Mouse (Mus musculus) heart, embryonic 13.5 days (tissue): ENCODE results near the gene Kmt2e. TPM values are rescaled to one million over a fixed set of nuclear protein-coding genes. Genes with fewer than 3 reads are reported as not detected.
A peak's percentile ranks its signal among the peaks of the same experiment; 100 is the strongest.

Experiments
- ATAC-seq: fragments of 200-750 bp; cut with Nextera tagmentation; 2 replicates; pipeline ENCODE4 v1.8.0; 2017; ENCODE audit warnings: moderate TSS enrichment; ENCODE audit not compliant: insufficient number of reproducible peaks, low FRiP score, low TSS enrichment; ENCODE audit errors: extremely low read depth
- H3K27ac ChIP-seq: fragments of 300-500 bp; sonication (generic); replicated peaks from 2 replicates; pipeline ENCODE4 v1.5.1; 2015; ENCODE audit warnings: moderate library complexity, mild to moderate bottlenecking, inconsistent platforms
- H3K27me3 ChIP-seq: fragments of 300-500 bp; sonication (generic); replicated peaks from 2 replicates; pipeline ENCODE4 v1.6.1; 2015; ENCODE audit warnings: mild to moderate bottlenecking, inconsistent platforms
- H3K36me3 ChIP-seq: fragments of 300-500 bp; sonication (generic); 2 replicates; pipeline ENCODE4 v1.6.1; 2015; ENCODE audit warnings: mild to moderate bottlenecking, inconsistent platforms
- H3K4me1 ChIP-seq: fragments of 300-500 bp; sonication (generic); 2 replicates; pipeline ENCODE4 v1.6.1; 2015; ENCODE audit warnings: inconsistent platforms
- H3K4me2 ChIP-seq: fragments of 300-500 bp; sonication (generic); 2 replicates; pipeline ENCODE4 v1.6.1; 2015; ENCODE audit warnings: inconsistent platforms, mild to moderate bottlenecking, moderate library complexity
- H3K4me3 ChIP-seq: fragments of 300-500 bp; sonication (generic); 2 replicates; pipeline ENCODE4 v1.5.1; 2015; ENCODE audit warnings: moderate library complexity, mild to moderate bottlenecking, inconsistent platforms
- H3K9ac ChIP-seq: fragments of 300-500 bp; sonication (generic); 2 replicates; pipeline ENCODE4 v1.6.1; 2015; ENCODE audit warnings: inconsistent platforms, mild to moderate bottlenecking, moderate library complexity
- H3K9me3 ChIP-seq: fragments of 300-500 bp; sonication (generic); 2 replicates; pipeline ENCODE4 v1.6.1; 2016; ENCODE audit warnings: inconsistent platforms
- WGBS: fragments of 180-500 bp; shearing (Covaris S2); methylation state at CpG from one replicate; pipeline ENCODE4 v1.1.7; 2015; ENCODE audit warnings: mixed read lengths; 5-methylcytosine and 5-hydroxymethylcytosine counted together
- polyA plus RNA-seq: library from polyadenylated mRNA; unstranded; fragments of >200 nt; fragmentation: Nextera tagmentation; extraction: Ambion mirVana; gene quantifications from 2 replicates; pipeline ENCODE4 v1.2.1, GENCODE M21; 2015

Gene Kmt2e
- polyA plus RNA-seq: 61.7 and 64.4 TPM in 2 replicates

DNA sequence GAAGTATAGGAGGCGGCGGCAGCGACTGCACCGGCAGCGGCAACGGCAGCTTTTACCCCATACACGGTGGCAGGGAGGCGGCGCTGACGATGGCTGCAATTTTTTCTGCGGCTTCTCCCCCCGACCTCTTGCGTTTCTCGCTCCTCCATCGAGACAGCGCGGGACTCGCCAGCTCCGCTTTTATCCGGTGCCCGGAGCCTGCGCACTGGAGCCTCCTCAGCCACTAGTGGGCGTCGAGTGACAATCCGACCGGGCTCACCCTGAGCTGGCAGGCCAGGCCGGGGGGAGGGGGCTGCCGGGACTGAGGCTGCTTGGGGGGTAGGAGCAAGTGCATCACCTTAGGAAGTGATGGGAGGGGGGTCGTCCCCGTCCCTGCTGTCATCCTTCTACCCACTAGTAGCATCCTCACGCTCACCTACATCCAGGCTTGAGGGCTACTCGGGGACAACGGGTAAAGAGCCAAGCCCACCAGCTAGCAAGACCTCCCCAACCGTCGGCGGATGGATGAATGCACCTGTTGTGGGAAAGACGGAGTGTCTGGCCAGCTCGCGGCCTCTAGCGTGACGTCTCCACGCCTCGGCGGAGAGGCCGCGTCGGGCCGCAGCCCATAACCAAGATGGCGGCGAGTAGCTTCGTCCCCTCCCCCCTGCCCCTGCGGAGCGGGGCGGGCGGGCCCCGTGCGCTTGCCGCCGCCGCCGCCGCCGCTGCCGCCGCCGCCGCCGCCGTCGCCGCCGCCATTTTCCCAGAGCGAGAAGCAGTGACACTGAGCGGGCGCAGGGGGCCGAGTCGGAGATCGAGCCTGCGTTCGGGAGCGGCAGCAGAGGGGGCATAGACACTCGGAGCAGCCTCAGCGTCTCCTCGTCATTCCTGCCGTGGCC is at the start of gene Kmt2e:
TSS of gene Kmt2e (plus strand) at position 722 of the 878 bp plus-strand sequence.
- peak; percentile 70 for ATAC-seq
- Histone ChIP-seq H3K9me3 (no peaks in the 10 kb centered on the region), H3K27ac (peak within 1 kb of the TSS; percentile 100), H3K36me3 (no peaks in the 10 kb centered on the region), H3K4me2 (peak within 1 kb of the TSS; percentile 87), H3K4me1 (peaks cover 38% of the 10 kb centered on the region), H3K9ac (peak within 1 kb of the TSS; percentile 100), H3K4me3 (peak within 1 kb of the TSS; percentile 100), H3K27me3 (no peaks in the 10 kb centered on the region)
- WGBS: under 1% methylated on average over 67 of the region's 85 CpGs

DNA sequence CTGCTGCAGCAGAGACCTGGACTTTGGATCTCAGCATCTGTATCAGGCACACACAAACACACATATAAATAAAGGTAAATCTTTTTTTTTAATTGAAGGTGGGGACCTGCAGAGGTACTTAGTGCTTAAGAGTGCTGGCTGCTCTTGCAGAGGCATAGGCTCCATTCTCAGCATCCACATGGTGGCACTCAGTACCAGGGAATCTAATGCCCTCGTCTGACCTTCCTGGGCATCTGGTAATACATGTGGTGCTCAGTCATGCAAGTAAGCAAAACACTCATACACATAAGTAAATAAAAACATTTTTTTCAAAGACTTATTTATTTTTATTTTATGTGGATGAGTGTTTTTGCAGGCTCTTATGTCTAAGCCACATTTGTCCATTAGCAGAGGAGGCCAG is 49.1 kb upstream of the Kmt2e start:
- Histone ChIP-seq H3K9me3 (no peaks in the 10 kb centered on the region), H3K4me1 (peaks cover 27% of the 10 kb centered on the region), H3K9ac (no peak overlapping the region), H3K4me2 (no peak overlapping the region), H3K27ac (no peak overlapping the region), H3K4me3 (no peak overlapping the region), H3K27me3 (no peaks in the 10 kb centered on the region), H3K36me3 (no peaks in the 10 kb centered on the region)
- no peak for ATAC-seq
- WGBS: 64% methylated on average over 1 of the region's 1 CpGs

DNA sequence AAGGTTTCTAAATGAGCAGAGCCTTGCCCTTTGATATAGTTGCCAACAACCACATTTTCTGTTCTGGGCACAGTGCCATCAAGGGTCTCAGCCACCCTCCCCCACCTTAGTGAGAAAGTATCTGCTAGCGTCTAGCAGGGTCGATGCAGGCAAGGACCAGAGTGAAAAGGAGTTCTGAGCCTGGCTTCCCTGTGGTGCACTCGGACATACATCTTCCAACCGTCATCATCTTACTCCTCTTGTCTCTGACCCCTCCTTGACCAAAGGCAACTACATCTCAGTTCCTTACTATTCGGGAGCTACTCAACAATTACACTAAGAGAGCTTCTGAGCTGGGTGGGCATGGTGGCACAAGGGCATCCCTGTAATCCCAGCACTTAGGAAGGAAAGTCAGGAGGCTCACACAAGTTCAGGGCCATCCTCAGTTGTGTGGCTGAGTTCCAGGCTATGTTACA is 48.5 kb upstream of the Kmt2e start:
- H3K9ac ChIP-seq: no peak overlapping the region
- no peak for ATAC-seq
- H3K27ac ChIP-seq: no peak overlapping the region
- WGBS: 40% methylated on average over 5 of the region's 5 CpGs
- H3K27me3 ChIP-seq: no peaks in the 10 kb centered on the region
- no peak overlapping the region for H3K4me2 ChIP-seq
- H3K9me3 ChIP-seq: no peaks in the 10 kb centered on the region
- H3K36me3 ChIP-seq: no peaks in the 10 kb centered on the region
- no peak overlapping the region for H3K4me3 ChIP-seq
- H3K4me1 ChIP-seq: peaks cover 27% of the 10 kb centered on the region

DNA sequence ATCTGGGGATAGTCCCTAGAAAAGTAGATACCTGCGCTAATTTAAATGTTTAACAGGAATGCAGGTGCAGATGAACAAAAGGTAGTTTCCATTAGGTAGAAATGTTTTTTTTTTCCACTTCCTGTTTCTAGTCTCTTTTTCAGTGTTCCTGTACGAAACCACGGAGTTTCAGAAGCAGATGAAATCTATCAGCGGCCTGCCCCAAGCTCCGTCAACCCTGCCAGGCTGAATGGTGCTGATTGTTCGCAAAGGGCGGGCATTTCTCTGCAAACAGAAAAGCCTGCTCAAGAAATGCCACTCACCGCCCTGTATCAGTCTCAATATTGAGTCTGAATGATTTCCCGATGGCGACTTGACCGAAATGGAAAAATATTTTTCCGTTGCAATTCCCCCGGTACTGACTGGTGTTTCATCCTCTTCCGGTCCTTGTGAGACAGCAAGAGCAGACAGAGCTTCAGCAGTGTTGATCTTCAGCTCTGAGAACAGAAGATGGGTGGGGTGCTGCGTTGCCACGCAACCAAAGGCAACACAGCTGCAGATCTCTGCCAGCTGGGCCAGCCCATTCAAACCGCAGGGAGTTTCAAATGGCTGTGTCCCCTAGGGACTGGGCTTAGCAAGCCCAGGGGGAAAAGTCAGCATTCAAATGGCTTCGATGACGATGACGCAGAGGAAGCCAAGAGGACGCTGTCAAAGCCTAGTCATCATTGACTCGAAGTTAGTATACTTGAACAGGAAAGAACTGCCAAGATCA is 47.5 kb upstream of the Kmt2e start:
- H3K27ac ChIP-seq: peak overlapping the region; percentile 82
- 3% methylated on average over 22 of the region's 22 CpGs for WGBS
- no peaks in the 10 kb centered on the region for H3K36me3 ChIP-seq
- peak overlapping the region; percentile 71 for H3K9ac ChIP-seq
- peak overlapping the region; percentile 52 for H3K4me3 ChIP-seq
- H3K4me1 ChIP-seq: peaks cover 27% of the 10 kb centered on the region
- H3K4me2 ChIP-seq: peak overlapping the region; percentile 80
- peak; percentile 76; the same call in 1 of the 2 replicates for ATAC-seq
- H3K9me3 ChIP-seq: no peaks in the 10 kb centered on the region
- no peaks in the 10 kb centered on the region for H3K27me3 ChIP-seq

DNA sequence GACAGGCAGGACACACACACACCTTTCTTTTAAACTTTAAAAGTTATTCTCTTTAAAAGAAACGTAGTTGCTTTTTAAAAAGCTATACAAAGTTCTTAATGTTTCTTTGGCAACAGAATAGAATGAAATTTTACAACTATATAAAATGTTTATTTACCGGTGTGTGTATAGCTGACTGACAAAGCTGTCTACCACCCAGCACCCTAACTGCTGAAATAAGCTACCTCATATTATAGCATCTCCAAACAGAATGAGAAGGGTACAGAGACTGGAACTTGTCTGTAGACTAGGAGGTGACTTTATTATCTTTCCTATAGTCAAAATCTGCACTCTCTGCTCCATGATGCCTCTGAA is 47.0 kb upstream of the Kmt2e start:
- H3K27me3 ChIP-seq: no peaks in the 10 kb centered on the region
- no peak for ATAC-seq
- no peaks in the 10 kb centered on the region for H3K36me3 ChIP-seq
- H3K27ac ChIP-seq: no peak overlapping the region
- H3K4me3 ChIP-seq: peak overlapping the region; percentile 52; the same call in 1 of the 2 replicates
- peaks cover 27% of the 10 kb centered on the region for H3K4me1 ChIP-seq
- H3K9me3 ChIP-seq: no peaks in the 10 kb centered on the region
- peak overlapping the region; percentile 80 for H3K4me2 ChIP-seq
- WGBS: 50% methylated on average over 2 of the region's 2 CpGs
- no peak overlapping the region for H3K9ac ChIP-seq

DNA sequence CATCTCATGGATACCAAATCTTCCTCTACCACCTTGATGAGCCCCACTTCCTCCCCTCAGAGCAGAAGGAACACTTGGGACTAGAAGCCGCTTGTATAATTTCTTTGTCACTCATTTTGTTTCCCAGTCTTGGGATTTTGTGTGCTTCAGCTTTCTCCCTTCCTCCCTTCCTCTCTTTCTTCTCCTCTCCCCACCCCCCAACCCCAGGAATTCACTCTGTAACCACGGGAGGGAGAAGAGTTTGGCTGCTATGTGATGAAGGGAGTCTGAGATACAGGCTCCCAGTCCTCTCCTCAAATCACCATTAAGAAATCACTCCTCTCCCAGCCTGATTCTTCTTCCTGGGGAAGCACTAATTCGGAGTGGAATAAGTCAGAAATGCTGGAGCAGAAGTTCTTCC is 46.1 kb upstream of the Kmt2e start:
- H3K9ac ChIP-seq: no peak overlapping the region
- WGBS: 31% methylated on average over 3 of the region's 3 CpGs
- no peak for ATAC-seq
- no peak overlapping the region for H3K4me2 ChIP-seq
- no peaks in the 10 kb centered on the region for H3K36me3 ChIP-seq
- no peaks in the 10 kb centered on the region for H3K9me3 ChIP-seq
- H3K27ac ChIP-seq: no peak overlapping the region
- no peaks in the 10 kb centered on the region for H3K27me3 ChIP-seq
- peaks cover 27% of the 10 kb centered on the region for H3K4me1 ChIP-seq
- no peak overlapping the region for H3K4me3 ChIP-seq

DNA sequence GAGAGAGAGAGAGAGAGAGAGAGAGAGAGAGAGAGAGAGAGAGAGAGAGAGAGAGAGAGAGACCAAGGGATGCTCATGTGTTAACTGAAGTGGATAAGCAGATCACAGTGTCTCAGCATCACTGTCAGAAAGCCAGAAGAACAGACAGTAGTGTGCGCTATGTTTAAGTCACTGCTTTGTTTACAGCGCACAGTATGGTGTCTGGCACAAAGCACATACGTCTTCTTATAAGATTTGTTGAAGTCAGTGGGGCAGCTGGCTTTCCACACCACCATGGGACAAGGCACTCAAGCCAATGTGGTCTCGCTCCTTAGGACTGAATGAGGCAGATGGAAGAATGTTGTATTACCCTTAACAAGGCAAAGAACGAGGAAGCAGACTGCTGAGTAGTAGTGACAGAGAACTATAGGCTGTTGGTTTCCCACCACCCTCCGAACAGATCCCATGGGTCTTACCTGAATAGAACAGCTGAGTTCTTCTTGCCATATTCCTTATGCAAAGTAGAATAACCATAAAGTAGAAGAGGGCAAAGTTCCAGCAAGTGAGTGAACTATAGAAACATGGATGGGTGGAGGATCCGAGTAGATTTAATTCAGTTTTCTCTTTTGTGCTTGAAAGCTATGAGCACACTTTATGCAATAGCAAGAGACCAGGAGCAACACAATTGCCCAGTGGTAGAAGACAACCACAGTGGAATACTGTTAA is 44.5 kb upstream of the Kmt2e start:
- Histone ChIP-seq H3K4me2 (no peak overlapping the region), H3K27me3 (no peaks in the 10 kb centered on the region), H3K4me1 (peaks cover 27% of the 10 kb centered on the region), H3K9me3 (no peaks in the 10 kb centered on the region), H3K27ac (no peak overlapping the region), H3K36me3 (no peaks in the 10 kb centered on the region), H3K9ac (no peak overlapping the region), H3K4me3 (no peak overlapping the region)
- 84% methylated on average over 7 of the region's 7 CpGs for WGBS
- no peak for ATAC-seq

DNA sequence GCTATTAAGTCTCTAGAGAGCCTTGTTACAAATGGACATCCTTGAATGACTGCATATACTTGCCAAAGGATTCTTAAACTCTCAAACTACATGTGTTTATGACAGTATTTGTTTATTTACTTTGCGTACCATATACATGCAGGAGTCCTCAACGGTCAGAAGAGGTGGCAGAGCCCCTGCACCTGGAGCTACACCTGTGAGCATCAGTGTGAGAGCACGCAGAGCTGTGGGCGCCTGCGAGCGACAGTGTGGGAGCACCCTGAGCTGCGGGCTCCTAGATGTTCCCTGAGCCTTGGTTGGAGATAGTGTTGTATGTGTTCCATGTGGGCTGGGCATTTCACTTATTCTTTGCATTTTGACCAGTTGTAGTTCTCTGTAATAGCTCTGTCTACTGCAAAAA is 42.5 kb upstream of the Kmt2e start:
- no peak overlapping the region for H3K4me2 ChIP-seq
- no peak for ATAC-seq
- H3K4me3 ChIP-seq: no peak overlapping the region
- H3K9me3 ChIP-seq: no peaks in the 10 kb centered on the region
- H3K27ac ChIP-seq: no peak overlapping the region
- no peaks in the 10 kb centered on the region for H3K36me3 ChIP-seq
- peaks cover 17% of the 10 kb centered on the region for H3K4me1 ChIP-seq
- 83% methylated on average over 7 of the region's 7 CpGs for WGBS
- H3K27me3 ChIP-seq: no peaks in the 10 kb centered on the region
- no peak overlapping the region for H3K9ac ChIP-seq

DNA sequence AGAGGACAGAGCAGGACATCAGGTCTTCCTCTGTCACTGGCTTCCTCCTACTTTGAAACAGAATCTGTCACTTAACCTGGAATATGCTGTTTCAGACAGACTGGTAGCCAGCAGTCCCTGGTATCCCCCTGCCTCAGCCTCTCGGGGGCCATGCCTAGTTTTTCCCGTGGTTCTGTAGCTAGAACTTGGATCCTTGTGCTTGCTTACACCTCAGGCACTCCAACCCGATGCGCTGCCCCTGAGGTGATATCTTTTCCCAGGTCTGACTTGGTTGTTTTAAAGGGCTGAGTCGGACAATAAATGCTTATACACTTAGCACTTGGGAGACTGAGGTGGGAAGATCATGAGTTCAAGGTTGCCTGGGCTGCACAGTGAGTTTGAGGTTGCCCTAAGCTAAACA is 40.4 kb upstream of the Kmt2e start:
- no peaks in the 10 kb centered on the region for H3K27me3 ChIP-seq
- no peak overlapping the region for H3K4me3 ChIP-seq
- H3K27ac ChIP-seq: no peak overlapping the region
- H3K9me3 ChIP-seq: no peaks in the 10 kb centered on the region
- H3K9ac ChIP-seq: no peak overlapping the region
- H3K4me1 ChIP-seq: no peaks in the 10 kb centered on the region
- ATAC-seq: no peak
- 77% methylated on average over 5 of the region's 5 CpGs for WGBS
- no peaks in the 10 kb centered on the region for H3K36me3 ChIP-seq
- H3K4me2 ChIP-seq: no peak overlapping the region

DNA sequence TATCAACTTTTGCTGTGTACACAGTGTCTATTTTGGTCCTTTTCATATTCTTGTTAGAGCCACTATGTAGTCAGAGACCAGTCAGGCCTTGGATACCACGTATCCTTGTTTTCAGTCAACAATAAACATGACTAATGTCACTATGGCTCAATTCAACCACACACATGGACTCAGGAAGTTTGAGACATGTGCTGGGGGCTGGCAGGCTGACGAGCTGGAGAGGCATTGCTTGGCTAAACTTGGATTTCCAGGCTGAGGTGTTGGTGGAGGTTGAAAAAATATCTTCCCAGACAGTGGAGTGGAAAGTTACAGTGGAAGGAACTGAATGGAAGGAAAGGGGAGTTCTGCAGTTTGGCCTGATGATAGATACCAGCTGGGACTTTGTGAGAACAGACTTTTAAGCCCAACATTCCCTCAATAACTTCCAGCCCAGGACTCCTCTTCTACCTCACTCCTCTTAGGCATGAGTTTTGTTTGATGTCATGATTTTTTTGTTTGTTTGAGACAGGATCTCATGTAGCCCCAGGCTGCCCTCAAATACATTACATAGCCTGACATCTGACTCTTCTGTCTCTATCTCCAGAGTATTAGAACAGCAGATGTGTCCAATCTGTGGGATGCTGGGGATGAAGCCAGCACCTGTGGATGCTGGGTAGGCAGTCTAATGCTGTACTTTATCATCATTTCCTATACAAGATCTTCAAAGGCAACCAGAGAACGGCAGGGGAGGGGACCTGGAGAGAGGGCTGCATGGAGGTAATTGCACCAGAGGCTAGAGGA is 39.7 kb upstream of the Kmt2e start:
- Histone ChIP-seq H3K36me3 (no peaks in the 10 kb centered on the region), H3K27me3 (no peaks in the 10 kb centered on the region), H3K27ac (no peak overlapping the region), H3K4me2 (no peak overlapping the region), H3K4me1 (no peaks in the 10 kb centered on the region), H3K9me3 (no peaks in the 10 kb centered on the region), H3K4me3 (no peak overlapping the region), H3K9ac (no peak overlapping the region)
- ATAC-seq: no peak
- WGBS: 52% methylated on average over 3 of the region's 3 CpGs
